Mouse (Mus musculus) MEL (cell line): Measurements from ENCODE around the gene Dnah10. TPM values are rescaled to one million over a fixed set of nuclear protein-coding genes. Genes with fewer than 3 reads are reported as not detected.

Experiments
- DNase-seq: peaks from one replicate; pipeline ENCODE4 v3.0.0; 2011; ENCODE audit warnings: low read depth, low spot score
- H3K27ac ChIP-seq: 2 replicates; pipeline ENCODE4 v1.5.1; 2012; ENCODE audit warnings: low read depth, mild to moderate bottlenecking, control low read depth, low read length, moderate library complexity; ENCODE audit not compliant: control insufficient read depth
- H3K27me3 ChIP-seq, 2 experiments: fragments of 150-350 bp in 1 of 2; sonication (generic) in 1 of 2; 2 replicates each; pipeline ENCODE4 v1.6.1; 2012; ENCODE audit warnings: low read length in 2 of 2, mild to moderate bottlenecking in 2 of 2, improper control_type of control experiment in 1 of 2, moderate library complexity in 1 of 2; ENCODE audit not compliant: insufficient read depth in 2 of 2, control insufficient read depth in 1 of 2
- H3K36me3 ChIP-seq, 2 experiments: 2 replicates each; pipeline ENCODE4 v1.6.1; 2012 to 2014; ENCODE audit warnings: low read length in 2 of 2, improper control_type of control experiment in 1 of 2, inconsistent platforms in 1 of 2, mild to moderate bottlenecking in 1 of 2; ENCODE audit not compliant: insufficient read depth in 2 of 2, control insufficient read depth in 1 of 2
- H3K4me1 ChIP-seq, 2 experiments: fragments of 150-350 bp in 1 of 2; sonication (generic) in 1 of 2; 2 replicates each; pipeline ENCODE4 v1.6.1; 2012; ENCODE audit warnings: low read length in 2 of 2, improper control_type of control experiment in 1 of 2, mild to moderate bottlenecking in 1 of 2; ENCODE audit not compliant: insufficient read depth in 2 of 2, control insufficient read depth in 1 of 2
- H3K4me3 ChIP-seq, 2 experiments: fragments of 150-350 bp in 1 of 2; sonication (generic) in 1 of 2; 2 replicates each; pipeline ENCODE4 v1.5.1; 2012; ENCODE audit warnings: low read depth in 2 of 2, low read length in 2 of 2, mild to moderate bottlenecking in 2 of 2, moderate library complexity in 2 of 2, control low read depth in 1 of 2, improper control_type of control experiment in 1 of 2; ENCODE audit not compliant: control insufficient read depth in 1 of 2, insufficient read depth in 1 of 2
- H3K79me2 ChIP-seq: 2 replicates; pipeline ENCODE4 v1.6.1; 2012; ENCODE audit warnings: mild to moderate bottlenecking, low read length, moderate library complexity; ENCODE audit not compliant: control insufficient read depth, poor library complexity, insufficient read depth
- H3K9ac ChIP-seq: 2 replicates; pipeline ENCODE4 v1.6.1; 2012; ENCODE audit warnings: low read depth, mild to moderate bottlenecking, control low read depth, low read length, moderate library complexity; ENCODE audit not compliant: control insufficient read depth, poor library complexity, severe bottlenecking
- H3K9me3 ChIP-seq: fragments of 150-350 bp; sonication (generic); replicated peaks from 2 replicates; pipeline ENCODE4 v1.6.1; 2012; ENCODE audit warnings: mild to moderate bottlenecking, low read length, improper control_type of control experiment, moderate library complexity; ENCODE audit not compliant: insufficient read depth
- BHLHE40 ChIP-seq: IDR thresholded peaks from 2 replicates; pipeline ENCODE4 v1.6.1; 2012; ENCODE audit warnings: low read depth, mild to moderate bottlenecking, inconsistent platforms, low read length, improper control_type of control experiment, borderline replicate concordance
- CHD1 ChIP-seq: IDR thresholded peaks from 2 replicates; pipeline ENCODE4 v1.6.1; 2012; ENCODE audit warnings: low read depth, mild to moderate bottlenecking, inconsistent platforms, low read length, improper control_type of control experiment
- GABPA ChIP-seq: IDR thresholded peaks from 2 replicates; pipeline ENCODE4 v1.6.1; 2012; ENCODE audit warnings: low read depth, mild to moderate bottlenecking, inconsistent platforms, low read length, improper control_type of control experiment, moderate library complexity
- GATA1 ChIP-seq: IDR thresholded peaks from 2 replicates; pipeline ENCODE4 v1.6.1; 2011; ENCODE audit warnings: low read depth, low read length, improper control_type of control experiment
- JUND ChIP-seq: IDR thresholded peaks from 2 replicates; pipeline ENCODE4 v1.6.1; 2011; ENCODE audit warnings: low read depth, mild to moderate bottlenecking, improper control_type of control experiment, low read length
- KAT2A ChIP-seq: conservative IDR thresholded peaks from 2 replicates; pipeline ENCODE4 v1.6.1; 2012; ENCODE audit warnings: low read depth, low read length, improper control_type of control experiment, inconsistent platforms
- MAFK ChIP-seq: IDR thresholded peaks from 2 replicates; pipeline ENCODE4 v1.6.1; 2011; ENCODE audit warnings: low read depth, mild to moderate bottlenecking, low read length, improper control_type of control experiment, borderline replicate concordance
- MAZ ChIP-seq: IDR thresholded peaks from 2 replicates; pipeline ENCODE4 v1.6.1; 2012; ENCODE audit warnings: low read depth, mild to moderate bottlenecking, inconsistent platforms, low read length, improper control_type of control experiment
- MYB ChIP-seq: IDR thresholded peaks from 2 replicates; pipeline ENCODE4 v1.6.1; 2011; ENCODE audit warnings: mild to moderate bottlenecking, low read depth, low read length, improper control_type of control experiment
- MYC ChIP-seq: IDR thresholded peaks from 2 replicates; pipeline ENCODE4 v1.6.1; 2011; ENCODE audit warnings: low read depth, mild to moderate bottlenecking, low read length, improper control_type of control experiment, moderate library complexity
- POLR2AphosphoS5 ChIP-seq: IDR thresholded peaks from 2 replicates; pipeline ENCODE4 v1.6.1; 2012; ENCODE audit warnings: low read depth, borderline replicate concordance, mild to moderate bottlenecking, inconsistent platforms, low read length, moderate library complexity, mixed read lengths
- SMC3 ChIP-seq: IDR thresholded peaks from 2 replicates; pipeline ENCODE4 v1.6.1; 2011; ENCODE audit warnings: low read depth, low read length, improper control_type of control experiment
- TAL1 ChIP-seq: IDR thresholded peaks from 2 replicates; pipeline ENCODE4 v1.6.1; 2012; ENCODE audit warnings: mild to moderate bottlenecking, inconsistent platforms, low read length, moderate library complexity, mixed read lengths
- USF1 ChIP-seq: IDR thresholded peaks from 2 replicates; pipeline ENCODE4 v1.6.1; 2014; ENCODE audit warnings: low read depth, mild to moderate bottlenecking, inconsistent platforms, low read length, improper control_type of control experiment, moderate library complexity
- ZC3H11A ChIP-seq: IDR thresholded peaks from 2 replicates; pipeline ENCODE4 v1.6.1; 2012; ENCODE audit warnings: low read depth, mild to moderate bottlenecking, inconsistent platforms, low read length, improper control_type of control experiment
- ZKSCAN1 ChIP-seq: IDR thresholded peaks from 2 replicates; pipeline ENCODE4 v1.6.1; 2012; ENCODE audit warnings: low read depth, mild to moderate bottlenecking, inconsistent platforms, low read length, improper control_type of control experiment, moderate library complexity
- ZNF384 ChIP-seq: IDR thresholded peaks from 2 replicates; pipeline ENCODE4 v1.6.1; 2012; ENCODE audit warnings: low read depth, mild to moderate bottlenecking, inconsistent platforms, low read length, improper control_type of control experiment
- polyA plus RNA-seq, 2 experiments: library from polyadenylated mRNA; stranded (reverse) in 1 of 2; unstranded in 1 of 2; fragments of >175 nt in 1 of 2; fragments of >200 nt in 1 of 2; gene quantifications; 2 replicates each; pipeline versions ENCODE4 v1.2.1 to v1.2.4; 2012; ENCODE audit warnings: low replicate concordance in 2 of 2, low read depth in 1 of 2; ENCODE audit not compliant: insufficient read length in 2 of 2, insufficient read depth in 1 of 2, missing spikeins in 1 of 2
- total RNA-seq: library from RNA; depleted of rRNA; stranded (reverse); fragments of 300-350 nt; gene quantifications from 2 replicates; pipeline ENCODE4 v1.2.3, GENCODE M21; 2012

Dnah10 gene
- total and polyA plus RNA-seq, 3 experiments: 0.04 to 0.11 TPM; not detected in 1

GRCm38 (mm10) chr5:124817050-124817449 is 92.2 kb downstream of the Dnah10 start:
- H3K9ac ChIP-seq: no peak overlapping the region
- H3K36me3 ChIP-seq: no peaks in the 10 kb centered on the region
- H3K27ac ChIP-seq: no peak overlapping the region
- H3K9me3 ChIP-seq: no peaks in the 10 kb centered on the region
- H3K27me3 ChIP-seq: no peaks in the 10 kb centered on the region
- TF ChIP-seq BHLHE40 (no peak), POLR2AphosphoS5 (no peak), ZC3H11A (no peak), TAL1 (no peak), CHD1 (no peak), MYB (no peak), KAT2A (no peak), USF1 (no peak), ZNF384 (no peak), SMC3 (no peak), JUND (no peak)
- no peak overlapping the region for H3K4me3 ChIP-seq
- no peak for DNase-seq
- H3K4me1 ChIP-seq: no peaks in the 10 kb centered on the region
- H3K79me2 ChIP-seq: no peaks in the 10 kb centered on the region

DNA sequence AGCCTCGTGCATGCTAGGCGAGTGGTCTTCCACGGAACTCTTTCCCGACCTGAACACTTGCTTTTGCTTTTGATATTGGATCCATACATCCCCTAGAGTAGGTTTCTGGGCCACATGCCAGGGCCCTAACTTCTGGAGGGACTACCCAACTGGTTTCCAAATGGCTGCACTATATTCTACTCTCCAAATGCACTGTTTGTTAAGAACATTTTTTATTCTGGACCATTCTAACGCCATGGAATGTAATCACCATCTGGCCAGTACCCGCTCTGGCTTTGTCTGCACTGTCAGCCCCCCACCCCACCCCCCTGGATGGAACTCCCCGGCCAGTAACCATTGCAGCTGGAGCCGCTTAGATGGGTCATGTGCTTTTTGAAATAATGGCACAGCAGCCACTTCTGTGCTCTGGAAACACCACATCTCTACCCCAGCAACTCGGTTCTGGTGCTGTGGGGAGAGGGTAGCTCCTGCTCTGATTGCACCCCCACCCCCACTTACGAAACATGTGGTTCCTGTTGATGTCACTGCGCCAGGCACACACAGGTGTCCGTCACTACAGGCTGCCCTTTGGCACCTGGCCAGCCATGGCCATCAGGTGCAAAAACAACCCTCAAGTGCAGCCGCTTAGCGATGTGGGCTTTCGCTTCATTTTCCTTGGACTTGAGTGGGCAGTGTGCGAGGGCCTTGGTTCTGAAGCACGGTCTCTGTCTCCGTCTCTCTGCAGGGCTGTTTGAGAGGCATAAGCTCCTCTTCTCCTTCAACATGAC is 97.4 kb downstream of the Dnah10 start:
- TF ChIP-seq MAFK (no peak), GABPA (no peak), ZKSCAN1 (no peak), MYC (no peak), POLR2AphosphoS5 (no peak), GATA1 (no peak), MAZ (no peak), ZC3H11A (no peak)
- TF ChIP-seq, all 39 proteins: peak for 0
- no peaks in the 10 kb centered on the region for H3K27me3 ChIP-seq
- DNase-seq: no peak

More for the DNA sequence above, 97.4 kb downstream of the Dnah10 start:
- no peaks in the 10 kb centered on the region for H3K79me2 ChIP-seq
- no peak overlapping the region for H3K9ac ChIP-seq
- no peaks in the 10 kb centered on the region for H3K9me3 ChIP-seq
- H3K4me3 ChIP-seq: no peak overlapping the region
- no peak overlapping the region for H3K27ac ChIP-seq
- no peaks in the 10 kb centered on the region for H3K4me1 ChIP-seq
- H3K36me3 ChIP-seq: no peaks in the 10 kb centered on the region
